Mouse (Mus musculus): ENCODE results near the gene Abcc2. TPM values are rescaled to one million over a fixed set of nuclear protein-coding genes. Genes with fewer than 3 reads are reported as not detected.

Abcc2 gene
- polyA plus RNA-seq, 1 experiment from 2014 or later, result 0.04 TPM

GRCm38 (mm10) chr19:43786249-43787026, 4.4 kb downstream of the Abcc2 start:
- 72% methylated on average over 12 of the region's 13 CpGs for WGBS
- no peaks in the 10 kb centered on the region for H3K27me3 ChIP-seq

GRCm38 (mm10) chr19:43789817-43790216, 7.8 kb downstream of the Abcc2 start:
- no peak for ATAC-seq (ENCODE audit: borderline replicate concordance, extremely low read depth, low FRiP score, low TSS enrichment)
- no peaks in the 10 kb centered on the region for H3K36me3 ChIP-seq
- H3K4me3 ChIP-seq, result no peak overlapping the region
- H3K27me3 ChIP-seq, result no peaks in the 10 kb centered on the region
- no peaks in the 10 kb centered on the region for H3K9me3 ChIP-seq
- no peaks in the 10 kb centered on the region for H3K4me1 ChIP-seq
- no peak overlapping the region for H3K27ac ChIP-seq
- no peak overlapping the region for H3K9ac ChIP-seq
- H3K4me2 ChIP-seq, result no peak overlapping the region
- 66% methylated on average over 7 of the region's 7 CpGs for WGBS

More at GRCm38 (mm10) chr19:43786249-43787026, 4.4 kb downstream of the Abcc2 start:
- no peak overlapping the region for H3K27ac ChIP-seq
- H3K9ac ChIP-seq, result no peak overlapping the region
- no peak for ATAC-seq (ENCODE audit: borderline replicate concordance, extremely low read depth, low FRiP score, low TSS enrichment)
- no peak overlapping the region for H3K4me3 ChIP-seq
- no peaks in the 10 kb centered on the region for H3K4me1 ChIP-seq
- H3K9me3 ChIP-seq, result no peaks in the 10 kb centered on the region
- H3K36me3 ChIP-seq, result no peaks in the 10 kb centered on the region
- H3K4me2 ChIP-seq, result no peak overlapping the region

GRCm38 (mm10) chr19:43792537-43792936, 10.5 kb downstream of the Abcc2 start:
- Histone ChIP-seq H3K4me3 (no peak overlapping the region), H3K9me3 (no peaks in the 10 kb centered on the region), H3K4me2 (no peak overlapping the region), H3K9ac (no peak overlapping the region), H3K4me1 (no peaks in the 10 kb centered on the region), H3K36me3 (no peaks in the 10 kb centered on the region), H3K27ac (no peak overlapping the region), H3K27me3 (no peaks in the 10 kb centered on the region)
- WGBS, result 80% methylated on average over 4 of the region's 4 CpGs
- ATAC-seq (ENCODE audit: borderline replicate concordance, extremely low read depth, low FRiP score, low TSS enrichment), result no peak

- no peak for ATAC-seq (ENCODE audit: borderline replicate concordance, extremely low read depth, low FRiP score, low TSS enrichment)
- Histone ChIP-seq H3K4me1 (no peaks in the 10 kb centered on the region), H3K9ac (no peak overlapping the region), H3K27ac (no peak overlapping the region), H3K9me3 (no peaks in the 10 kb centered on the region), H3K36me3 (no peaks in the 10 kb centered on the region), H3K27me3 (no peaks in the 10 kb centered on the region), H3K4me3 (no peak overlapping the region), H3K4me2 (no peak overlapping the region)
- WGBS, result 79% methylated on average over 1 of the region's 1 CpGs
Measured at GRCm38 (mm10) chr19:43793951-43794350, 12.0 kb downstream of the Abcc2 start.

- Histone ChIP-seq H3K9me3 (no peaks in the 10 kb centered on the region), H3K4me1 (no peaks in the 10 kb centered on the region), H3K36me3 (no peaks in the 10 kb centered on the region), H3K4me3 (no peak overlapping the region), H3K4me2 (no peak overlapping the region), H3K27ac (no peak overlapping the region), H3K9ac (no peak overlapping the region), H3K27me3 (no peaks in the 10 kb centered on the region)
- 67% methylated on average over 8 of the region's 8 CpGs for WGBS
- no peak for ATAC-seq (ENCODE audit: borderline replicate concordance, extremely low read depth, low FRiP score, low TSS enrichment)
Measured at GRCm38 (mm10) chr19:43795511-43795910, 13.5 kb downstream of the Abcc2 start.

- Histone ChIP-seq H3K27me3 (no peaks in the 10 kb centered on the region), H3K36me3 (no peaks in the 10 kb centered on the region), H3K4me1 (no peaks in the 10 kb centered on the region), H3K4me2 (no peak overlapping the region), H3K9me3 (no peaks in the 10 kb centered on the region), H3K27ac (no peak overlapping the region), H3K4me3 (no peak overlapping the region), H3K9ac (no peak overlapping the region)
- 56% methylated on average over 5 of the region's 5 CpGs for WGBS
- no peak for ATAC-seq (ENCODE audit: borderline replicate concordance, extremely low read depth, low FRiP score, low TSS enrichment)
Measured at GRCm38 (mm10) chr19:43797216-43797615, 15.2 kb downstream of the Abcc2 start.

- Histone ChIP-seq H3K4me3 (no peak overlapping the region), H3K4me2 (no peak overlapping the region), H3K36me3 (no peaks in the 10 kb centered on the region), H3K9me3 (no peaks in the 10 kb centered on the region), H3K4me1 (no peaks in the 10 kb centered on the region), H3K27ac (no peak overlapping the region), H3K27me3 (no peaks in the 10 kb centered on the region), H3K9ac (no peak overlapping the region)
- ATAC-seq (ENCODE audit: borderline replicate concordance, extremely low read depth, low FRiP score, low TSS enrichment), result no peak
- 69% methylated on average over 9 of the region's 9 CpGs for WGBS
Measured at GRCm38 (mm10) chr19:43801427-43802051, 19.5 kb downstream of the Abcc2 start.

GRCm38 (mm10) chr19:43803866-43804265, 21.9 kb downstream of the Abcc2 start:
- no peak overlapping the region for H3K4me2 ChIP-seq
- H3K4me3 ChIP-seq, result no peak overlapping the region
- H3K9me3 ChIP-seq, result no peaks in the 10 kb centered on the region
- no peaks in the 10 kb centered on the region for H3K36me3 ChIP-seq
- H3K27me3 ChIP-seq, result no peaks in the 10 kb centered on the region
- WGBS, result 80% methylated on average over 10 of the region's 10 CpGs
- no peaks in the 10 kb centered on the region for H3K4me1 ChIP-seq
- no peak for ATAC-seq (ENCODE audit: borderline replicate concordance, extremely low read depth, low FRiP score, low TSS enrichment)
- H3K27ac ChIP-seq, result no peak overlapping the region
- H3K9ac ChIP-seq, result no peak overlapping the region

GRCm38 (mm10) chr19:43809331-43809730, 27.3 kb downstream of the Abcc2 start:
- Histone ChIP-seq H3K36me3 (no peaks in the 10 kb centered on the region), H3K9ac (no peak overlapping the region), H3K4me2 (no peak overlapping the region), H3K27me3 (no peaks in the 10 kb centered on the region), H3K4me3 (no peak overlapping the region), H3K27ac (no peak overlapping the region), H3K4me1 (no peaks in the 10 kb centered on the region), H3K9me3 (no peaks in the 10 kb centered on the region)
- no peak for ATAC-seq (ENCODE audit: borderline replicate concordance, extremely low read depth, low FRiP score, low TSS enrichment)
- WGBS, result 42% methylated on average over 4 of the region's 4 CpGs

- H3K4me3 ChIP-seq, result no peak overlapping the region
- no peak overlapping the region for H3K4me2 ChIP-seq
- H3K9ac ChIP-seq, result no peak overlapping the region
- WGBS, result 79% methylated on average over 4 of the region's 4 CpGs
- no peak overlapping the region for H3K27ac ChIP-seq
- ATAC-seq (ENCODE audit: borderline replicate concordance, extremely low read depth, low FRiP score, low TSS enrichment), result no peak
- H3K9me3 ChIP-seq, result no peaks in the 10 kb centered on the region
- H3K27me3 ChIP-seq, result no peaks in the 10 kb centered on the region
- peaks cover 3% of the 10 kb centered on the region; the same call in 1 of the 2 replicates for H3K4me1 ChIP-seq
- H3K36me3 ChIP-seq, result no peaks in the 10 kb centered on the region
Measured at GRCm38 (mm10) chr19:43811419-43811818, 29.4 kb downstream of the Abcc2 start.

GRCm38 (mm10) chr19:43813315-43813714, 31.3 kb downstream of the Abcc2 start:
- Histone ChIP-seq H3K9me3 (no peaks in the 10 kb centered on the region), H3K4me2 (no peak overlapping the region), H3K4me1 (peaks cover 3% of the 10 kb centered on the region; the same call in 1 of the 2 replicates), H3K9ac (no peak overlapping the region), H3K27me3 (no peaks in the 10 kb centered on the region), H3K27ac (no peak overlapping the region), H3K4me3 (no peak overlapping the region), H3K36me3 (no peaks in the 10 kb centered on the region)
- ATAC-seq (ENCODE audit: borderline replicate concordance, extremely low read depth, low FRiP score, low TSS enrichment), result no peak
- WGBS, result 83% methylated on average over 10 of the region's 10 CpGs

GRCm38 (mm10) chr19:43815661-43816414, 33.8 kb downstream of the Abcc2 start:
- no peak for ATAC-seq (ENCODE audit: borderline replicate concordance, extremely low read depth, low FRiP score, low TSS enrichment)
- Histone ChIP-seq H3K4me2 (peak overlapping the region; percentile 37), H3K36me3 (no peaks in the 10 kb centered on the region), H3K27me3 (no peaks in the 10 kb centered on the region), H3K4me1 (peaks cover 3% of the 10 kb centered on the region; the same call in 1 of the 2 replicates), H3K9ac (no peak overlapping the region), H3K27ac (no peak overlapping the region), H3K4me3 (peak overlapping the region; percentile 18; the same call in 1 of the 2 replicates), H3K9me3 (no peaks in the 10 kb centered on the region)
- WGBS, result 45% methylated on average over 14 of the region's 14 CpGs

All from lung, embryonic 15.5 days (tissue).